Mouse (Mus musculus): ENCODE results near the gene Impg2. TPM values are rescaled to one million over a fixed set of nuclear protein-coding genes. Genes with fewer than 3 reads are reported as not detected.
A peak's percentile ranks its signal among the peaks of the same experiment; 100 is the strongest.

The Impg2 gene
- 0.07 and 0.23 TPM in 2 replicates for polyA plus RNA-seq (2014; fragmentation: Nextera tagmentation; extraction: Ambion mirVana)

DNA sequence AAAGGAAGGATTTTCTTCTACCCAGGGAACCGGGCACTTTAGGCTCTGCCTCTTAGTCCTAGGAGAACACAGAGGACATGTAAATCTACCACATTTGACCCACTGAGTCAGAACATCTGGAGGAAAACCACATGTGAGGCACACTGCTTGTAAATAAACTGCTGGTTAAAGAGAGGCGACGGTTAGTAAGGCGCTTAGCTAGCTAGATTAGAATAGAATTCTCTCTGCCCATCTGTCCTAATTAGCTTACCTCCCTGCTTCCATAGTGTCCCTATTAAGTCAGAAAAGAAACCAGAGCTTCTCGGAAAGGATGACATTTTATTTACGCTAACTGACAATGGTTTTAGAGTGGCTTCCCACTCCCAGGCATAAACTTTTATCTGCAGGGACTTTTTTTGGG is at the start of gene Impg2:
TSS of gene Impg2 (plus strand) at position 263 of the 400 bp plus-strand sequence.
- H3K27ac ChIP-seq (ENCODE audit: low read depth, low read length), result no peak within 1 kb of the TSS
- ATAC-seq (ENCODE audit: insufficient read depth, low FRiP score, low TSS enrichment) (no peak), DNase-seq (ENCODE audit: low spot score) (no peak)
- no peak within 1 kb of the TSS for H3K9ac ChIP-seq (ENCODE audit: low read length)
- no peaks in the 10 kb centered on the region for H3K9me3 ChIP-seq (ENCODE audit: control insufficient read depth, low read length)
- no peaks in the 10 kb centered on the region for H3K36me3 ChIP-seq (ENCODE audit: control insufficient read depth, insufficient read depth, low read length)
- 79% methylated on average over 6 of the region's 6 CpGs for WGBS
- H3K4me2 ChIP-seq (ENCODE audit: low read depth), result no peak within 1 kb of the TSS
- H3K4me1 ChIP-seq (ENCODE audit: control insufficient read depth, insufficient read depth, low read length), result no peaks in the 10 kb centered on the region
- H3K27me3 ChIP-seq (ENCODE audit: control insufficient read depth, insufficient read depth, low read length), result no peaks in the 10 kb centered on the region
- no peak within 1 kb of the TSS for H3K4me3 ChIP-seq (ENCODE audit: low read depth, low read length)

- DNase-seq (ENCODE audit: low spot score), result no peak
- Histone ChIP-seq H3K4me2 (ENCODE audit: low read depth) (no peak overlapping the region), H3K27ac (ENCODE audit: low read depth, low read length) (no peak overlapping the region), H3K4me1 (ENCODE audit: control insufficient read depth, insufficient read depth, low read length) (no peaks in the 10 kb centered on the region), H3K9ac (ENCODE audit: low read length) (no peak overlapping the region), H3K36me3 (ENCODE audit: control insufficient read depth, insufficient read depth, low read length) (no peaks in the 10 kb centered on the region), H3K9me3 (ENCODE audit: control insufficient read depth, low read length) (no peaks in the 10 kb centered on the region), H3K4me3 (ENCODE audit: low read depth, low read length) (no peak overlapping the region), H3K27me3 (ENCODE audit: control insufficient read depth, insufficient read depth, low read length) (no peaks in the 10 kb centered on the region)
- ATAC-seq (ENCODE audit: insufficient read depth, low FRiP score, low TSS enrichment), result no peak
- 89% methylated on average over 7 of the region's 7 CpGs for WGBS
Measured at GRCm38 (mm10) chr16:56163466-56163865, 40.6 kb upstream of the Impg2 start.

GRCm38 (mm10) chr16:56170247-56170646 is 33.9 kb upstream of the Impg2 start:
- H3K27ac ChIP-seq (ENCODE audit: low read depth, low read length), result no peak overlapping the region
- H3K36me3 ChIP-seq (ENCODE audit: control insufficient read depth, insufficient read depth, low read length), result peaks cover 3% of the 10 kb centered on the region; the same call in 1 of the 2 replicates
- H3K4me1 ChIP-seq (ENCODE audit: control insufficient read depth, insufficient read depth, low read length), result no peaks in the 10 kb centered on the region
- no peak overlapping the region for H3K4me3 ChIP-seq (ENCODE audit: low read depth, low read length)
- DNase-seq (ENCODE audit: low spot score) (no peak), ATAC-seq (ENCODE audit: insufficient read depth, low FRiP score, low TSS enrichment) (no peak)
- no peak overlapping the region for H3K4me2 ChIP-seq (ENCODE audit: low read depth)
- H3K27me3 ChIP-seq (ENCODE audit: control insufficient read depth, insufficient read depth, low read length), result no peaks in the 10 kb centered on the region
- H3K9me3 ChIP-seq (ENCODE audit: control insufficient read depth, low read length), result no peaks in the 10 kb centered on the region
- no peak overlapping the region for H3K9ac ChIP-seq (ENCODE audit: low read length)

GRCm38 (mm10) chr16:56175867-56176581 is 28.1 kb upstream of the Impg2 start:
- no peaks in the 10 kb centered on the region for H3K27me3 ChIP-seq (ENCODE audit: control insufficient read depth, insufficient read depth, low read length)
- WGBS, result 70% methylated on average over 8 of the region's 8 CpGs
- DNase-seq (ENCODE audit: low spot score), result peak; percentile 33
- H3K4me3 ChIP-seq (ENCODE audit: low read depth, low read length), result no peak overlapping the region
- no peaks in the 10 kb centered on the region for H3K9me3 ChIP-seq (ENCODE audit: control insufficient read depth, low read length)
- ATAC-seq (ENCODE audit: insufficient read depth, low FRiP score, low TSS enrichment), result no peak
- no peaks in the 10 kb centered on the region for H3K4me1 ChIP-seq (ENCODE audit: control insufficient read depth, insufficient read depth, low read length)
- no peak overlapping the region for H3K9ac ChIP-seq (ENCODE audit: low read length)
- H3K36me3 ChIP-seq (ENCODE audit: control insufficient read depth, insufficient read depth, low read length), result peaks cover 3% of the 10 kb centered on the region; the same call in 1 of the 2 replicates
- no peak overlapping the region for H3K27ac ChIP-seq (ENCODE audit: low read depth, low read length)
- H3K4me2 ChIP-seq (ENCODE audit: low read depth), result no peak overlapping the region

- WGBS, result 95% methylated on average over 4 of the region's 4 CpGs
- Histone ChIP-seq H3K4me2 (ENCODE audit: low read depth) (no peak overlapping the region), H3K36me3 (ENCODE audit: control insufficient read depth, insufficient read depth, low read length) (no peaks in the 10 kb centered on the region; the same call in 1 of the 2 replicates), H3K9ac (ENCODE audit: low read length) (no peak overlapping the region), H3K27ac (ENCODE audit: low read depth, low read length) (no peak overlapping the region), H3K4me3 (ENCODE audit: low read depth, low read length) (no peak overlapping the region), H3K9me3 (ENCODE audit: control insufficient read depth, low read length) (no peaks in the 10 kb centered on the region), H3K27me3 (ENCODE audit: control insufficient read depth, insufficient read depth, low read length) (no peaks in the 10 kb centered on the region), H3K4me1 (ENCODE audit: control insufficient read depth, insufficient read depth, low read length) (no peaks in the 10 kb centered on the region)
- no peak for DNase-seq (ENCODE audit: low spot score)
- no peak for ATAC-seq (ENCODE audit: insufficient read depth, low FRiP score, low TSS enrichment)
Measured at GRCm38 (mm10) chr16:56186863-56187262, 17.2 kb upstream of the Impg2 start.

- no peak for DNase-seq (ENCODE audit: low spot score)
- Histone ChIP-seq H3K4me1 (ENCODE audit: control insufficient read depth, insufficient read depth, low read length) (no peaks in the 10 kb centered on the region), H3K9ac (ENCODE audit: low read length) (no peak overlapping the region), H3K36me3 (ENCODE audit: control insufficient read depth, insufficient read depth, low read length) (no peaks in the 10 kb centered on the region; the same call in 1 of the 2 replicates), H3K4me3 (ENCODE audit: low read depth, low read length) (no peak overlapping the region), H3K27ac (ENCODE audit: low read depth, low read length) (no peak overlapping the region), H3K27me3 (ENCODE audit: control insufficient read depth, insufficient read depth, low read length) (no peaks in the 10 kb centered on the region), H3K4me2 (ENCODE audit: low read depth) (no peak overlapping the region), H3K9me3 (ENCODE audit: control insufficient read depth, low read length) (no peaks in the 10 kb centered on the region)
- 93% methylated on average over 9 of the region's 9 CpGs for WGBS
- ATAC-seq (ENCODE audit: insufficient read depth, low FRiP score, low TSS enrichment), result no peak
Measured at GRCm38 (mm10) chr16:56188198-56188597, 15.9 kb upstream of the Impg2 start.

DNA sequence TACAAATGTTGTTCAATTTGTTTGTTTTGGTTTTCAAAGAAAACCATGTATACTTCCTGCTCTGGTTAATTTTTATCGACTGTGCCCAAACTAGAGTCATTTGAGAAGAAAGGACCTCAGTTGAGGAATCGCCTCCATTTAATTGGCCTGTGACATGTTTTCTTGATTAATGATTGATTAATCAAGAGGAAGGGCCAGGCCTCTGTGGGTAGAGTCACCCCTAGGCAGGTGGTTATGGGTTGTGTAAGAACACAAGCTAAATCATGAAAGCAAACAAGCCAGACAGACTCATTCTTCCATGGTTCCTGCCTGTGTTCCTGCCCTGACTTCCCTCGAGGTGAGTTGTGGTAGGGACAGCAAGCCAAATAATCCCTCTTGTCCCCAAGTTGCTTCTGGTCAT is 8.6 kb downstream of the Impg2 start:
- H3K9ac ChIP-seq (ENCODE audit: low read length), result no peak overlapping the region
- DNase-seq (ENCODE audit: low spot score) (no peak), ATAC-seq (ENCODE audit: insufficient read depth, low FRiP score, low TSS enrichment) (no peak)
- H3K4me2 ChIP-seq (ENCODE audit: low read depth), result no peak overlapping the region
- no peak overlapping the region for H3K4me3 ChIP-seq (ENCODE audit: low read depth, low read length)
- H3K9me3 ChIP-seq (ENCODE audit: control insufficient read depth, low read length), result no peaks in the 10 kb centered on the region
- H3K4me1 ChIP-seq (ENCODE audit: control insufficient read depth, insufficient read depth, low read length), result no peaks in the 10 kb centered on the region
- no peaks in the 10 kb centered on the region for H3K36me3 ChIP-seq (ENCODE audit: control insufficient read depth, insufficient read depth, low read length)
- H3K27me3 ChIP-seq (ENCODE audit: control insufficient read depth, insufficient read depth, low read length), result no peaks in the 10 kb centered on the region
- H3K27ac ChIP-seq (ENCODE audit: low read depth, low read length), result no peak overlapping the region
- 72% methylated on average over 3 of the region's 3 CpGs for WGBS

DNA sequence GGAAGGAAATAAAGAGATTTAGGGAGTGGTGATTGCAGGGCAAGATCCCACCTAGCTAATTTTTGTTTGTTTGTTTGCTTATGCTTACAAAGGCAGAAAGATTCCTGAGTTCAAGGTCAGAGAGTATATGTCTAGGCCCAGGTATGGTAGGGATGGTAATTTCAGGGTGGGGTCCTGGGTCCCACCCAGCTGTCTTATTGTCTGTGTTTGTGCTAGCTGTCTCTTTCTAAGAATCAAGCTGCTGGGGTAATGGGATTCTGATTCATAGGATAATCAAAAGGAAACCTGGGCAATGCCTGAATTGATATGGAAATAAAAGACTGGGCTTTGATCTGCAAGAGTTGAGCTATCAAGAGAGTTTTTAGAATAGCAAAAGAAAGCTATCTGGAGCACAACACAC is 23.6 kb downstream of the Impg2 start:
- no peaks in the 10 kb centered on the region for H3K27me3 ChIP-seq (ENCODE audit: control insufficient read depth, insufficient read depth, low read length)
- no peaks in the 10 kb centered on the region for H3K36me3 ChIP-seq (ENCODE audit: control insufficient read depth, insufficient read depth, low read length)
- DNase-seq (ENCODE audit: low spot score) (no peak), ATAC-seq (ENCODE audit: insufficient read depth, low FRiP score, low TSS enrichment) (no peak)
- H3K9ac ChIP-seq (ENCODE audit: low read length), result no peak overlapping the region
- no peak overlapping the region for H3K27ac ChIP-seq (ENCODE audit: low read depth, low read length)
- H3K4me3 ChIP-seq (ENCODE audit: low read depth, low read length), result no peak overlapping the region
- no peaks in the 10 kb centered on the region for H3K9me3 ChIP-seq (ENCODE audit: control insufficient read depth, low read length)
- no peak overlapping the region for H3K4me2 ChIP-seq (ENCODE audit: low read depth)
- no peaks in the 10 kb centered on the region for H3K4me1 ChIP-seq (ENCODE audit: control insufficient read depth, insufficient read depth, low read length)

- H3K4me3 ChIP-seq (ENCODE audit: low read depth, low read length), result no peak overlapping the region
- H3K9ac ChIP-seq (ENCODE audit: low read length), result no peak overlapping the region
- H3K27ac ChIP-seq (ENCODE audit: low read depth, low read length), result no peak overlapping the region
- H3K36me3 ChIP-seq (ENCODE audit: control insufficient read depth, insufficient read depth, low read length), result no peaks in the 10 kb centered on the region
- ATAC-seq (ENCODE audit: insufficient read depth, low FRiP score, low TSS enrichment) (no peak), DNase-seq (ENCODE audit: low spot score) (no peak)
- 72% methylated on average over 2 of the region's 2 CpGs for WGBS
- no peaks in the 10 kb centered on the region for H3K27me3 ChIP-seq (ENCODE audit: control insufficient read depth, insufficient read depth, low read length)
- no peak overlapping the region for H3K4me2 ChIP-seq (ENCODE audit: low read depth)
- H3K9me3 ChIP-seq (ENCODE audit: control insufficient read depth, low read length), result no peaks in the 10 kb centered on the region
- H3K4me1 ChIP-seq (ENCODE audit: control insufficient read depth, insufficient read depth, low read length), result no peaks in the 10 kb centered on the region
Measured at GRCm38 (mm10) chr16:56229455-56229854, 25.3 kb downstream of the Impg2 start.

Data from neural tube, embryonic 11.5 days (tissue).